Mouse (Mus musculus) c-Kit-positive CD71-positive TER-119-negative erythroid progenitor cells, embryonic 14.5 days (primary cell): ENCODE data around the gene Ranbp3.
"Not testable (repeated sequence)": the region's sequence is repeated elsewhere in the genome, so short reads cannot be mapped to it uniquely, and the experiment has no call there.

Experiments used
- DNase-seq: peaks from one replicate; pipeline ENCODE4 v3.0.0-alpha.2; 2013; ENCODE audit warnings: low read depth

Gene Ranbp3

DNA sequence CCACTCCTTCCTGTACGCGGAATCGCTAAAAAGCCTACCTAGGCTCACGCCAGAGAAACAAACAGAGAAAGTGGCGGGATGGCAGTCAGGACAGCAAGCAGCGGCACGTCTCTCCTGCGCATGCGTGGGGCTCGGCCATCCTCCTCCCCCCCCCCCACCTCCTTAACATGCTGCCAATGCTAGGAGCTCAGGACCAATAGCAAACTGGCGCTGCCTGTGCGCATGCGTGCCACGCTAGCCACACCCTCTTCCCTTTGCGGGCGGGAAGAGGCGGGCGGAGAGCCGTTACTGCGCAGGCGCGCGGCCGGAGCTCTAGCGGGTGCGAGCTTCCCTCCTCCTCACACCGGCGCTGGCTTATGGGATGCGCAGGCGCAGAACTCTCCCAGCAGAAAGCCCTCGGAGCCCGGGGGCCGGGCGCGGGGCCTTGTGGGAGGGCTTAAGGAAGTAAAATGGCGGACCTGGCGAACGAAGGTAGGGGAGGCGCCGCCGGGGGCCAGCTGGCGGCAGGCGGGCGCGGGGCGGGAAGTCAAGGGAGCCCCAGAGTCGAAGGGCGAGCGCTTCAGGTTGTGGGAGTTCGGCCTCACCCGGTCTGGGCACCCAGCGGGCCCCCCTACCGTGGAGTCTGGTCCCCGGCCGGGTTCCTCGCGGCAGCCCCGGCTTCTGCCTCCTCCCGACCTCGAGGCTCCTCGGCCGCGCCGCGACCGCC, at the start of gene Ranbp3:
TSS of gene Ranbp3 (plus strand) at position 354 of the 706 bp plus-strand sequence.
- DNase-seq: peak; percentile 98

DNA sequence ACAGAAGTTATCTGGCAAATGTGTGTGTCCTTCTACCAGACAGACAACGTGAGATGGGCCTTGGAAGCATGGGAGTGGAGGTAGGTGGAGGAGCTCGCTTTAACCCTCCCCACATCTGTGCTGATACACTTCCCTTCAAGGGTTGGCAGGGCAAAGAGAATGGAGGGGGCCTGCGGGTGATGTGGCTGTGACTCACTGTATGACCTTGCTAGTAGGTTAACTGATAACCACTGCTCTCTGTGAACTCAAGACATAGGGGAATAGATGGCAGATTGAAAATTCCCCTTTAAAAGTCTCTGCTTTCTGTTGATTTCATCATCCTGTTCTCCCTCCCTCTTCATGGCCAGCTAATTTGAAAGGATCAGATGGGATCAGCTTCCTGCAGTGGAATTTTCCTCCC, 47.6 kb upstream of the Ranbp3 start:
- peak; percentile 44 for DNase-seq

DNA sequence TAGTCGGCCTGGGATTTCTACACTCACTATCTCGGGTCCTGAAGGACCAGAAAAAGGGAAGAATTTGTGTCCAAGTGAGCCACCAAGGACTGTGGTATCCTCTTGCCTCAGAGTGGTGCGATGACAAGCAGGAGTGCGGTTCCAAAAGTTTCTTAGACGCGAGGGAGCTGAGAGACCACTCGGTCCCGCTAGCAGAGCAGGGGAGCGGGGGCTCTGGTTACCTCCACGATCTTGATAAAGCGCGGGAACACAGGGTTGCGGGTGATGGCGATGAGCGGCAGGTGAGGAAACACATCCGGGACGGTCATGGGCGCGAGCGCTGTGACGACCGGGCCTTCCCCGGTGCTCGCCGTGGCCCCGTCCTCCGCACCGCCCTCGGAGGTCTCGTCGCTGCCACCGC, 46.8 kb upstream of the Ranbp3 start:
- DNase-seq: no peak

DNA sequence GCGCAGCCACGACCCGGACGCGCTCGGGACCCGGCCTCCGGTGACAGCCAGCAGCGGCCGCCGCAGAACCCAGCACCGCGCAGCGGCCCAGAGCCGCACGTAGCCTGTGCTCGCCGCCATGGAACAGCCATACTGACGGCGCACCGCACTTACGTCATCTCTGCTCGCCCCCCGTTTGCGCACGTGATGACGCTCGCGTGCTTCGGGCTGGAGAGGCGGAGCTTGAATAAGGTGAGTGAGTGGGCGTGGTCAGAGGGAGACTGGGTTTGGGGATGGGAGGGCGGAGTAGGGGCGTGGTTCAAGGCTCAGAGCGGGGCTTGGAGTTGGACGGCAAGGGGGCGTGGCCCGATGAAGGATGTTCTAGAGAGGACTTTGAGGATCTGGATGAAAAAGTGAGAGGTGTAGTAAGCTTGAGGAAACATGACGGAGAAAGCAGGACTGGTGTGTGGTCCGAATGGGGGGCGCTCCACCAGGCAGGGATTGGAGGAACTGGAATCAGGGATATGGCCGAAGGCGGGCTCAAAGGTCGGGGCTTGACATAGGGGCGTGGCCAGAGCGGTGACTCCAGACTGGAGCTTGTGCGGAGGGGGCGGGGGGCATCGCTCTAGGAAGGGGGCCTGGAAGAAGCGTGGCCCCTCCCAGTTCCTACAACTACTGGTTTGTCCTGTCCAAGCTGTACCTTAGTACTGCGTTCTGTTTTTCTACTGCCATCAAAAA, 46.2 kb upstream of the Ranbp3 start, which contains the start of gene Lonp1:
TSS of gene Lonp1 (minus strand) at position 134 of the 717 bp plus-strand sequence.
- DNase-seq: peak; percentile 99

DNA sequence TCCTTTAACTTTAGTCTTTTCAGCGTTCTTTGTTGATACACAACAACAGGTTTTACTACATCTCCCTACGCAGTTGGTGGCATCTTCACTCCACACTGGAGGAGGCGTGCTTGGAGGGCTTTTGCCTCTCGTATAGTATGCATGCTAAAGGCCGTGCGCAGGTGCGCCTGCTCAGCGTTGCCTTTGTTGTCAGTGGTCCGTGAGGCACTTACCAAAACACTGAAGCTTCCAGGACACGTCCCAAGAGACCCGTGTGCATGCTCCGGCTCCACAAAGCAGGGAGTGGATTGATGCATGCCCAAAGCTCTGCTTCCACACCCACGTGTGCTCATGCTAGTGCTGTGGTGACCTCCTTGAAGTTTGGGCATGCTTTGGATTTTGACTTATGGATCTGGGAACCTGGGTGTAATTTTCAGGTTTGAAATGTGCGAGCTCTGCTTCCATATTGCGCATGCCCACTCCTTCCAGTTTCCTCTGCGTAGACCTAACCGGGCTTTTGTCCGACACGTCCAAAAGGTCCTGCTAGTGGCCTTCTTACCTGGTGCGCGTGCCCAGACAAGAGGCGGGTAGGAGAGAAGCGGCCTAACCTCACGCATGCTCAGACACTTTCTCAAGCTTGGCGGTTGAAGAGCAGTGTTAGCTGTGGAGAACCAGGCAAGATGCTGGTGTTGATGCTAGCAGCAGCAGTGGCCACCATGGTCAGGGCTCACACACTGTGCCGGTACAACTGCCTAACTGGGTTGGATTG, 45.4 kb upstream of the Ranbp3 start, which contains the start of gene Catsperd:
TSS of gene Catsperd (plus strand) at position 614 of the 748 bp plus-strand sequence.
- no peak for DNase-seq

DNA sequence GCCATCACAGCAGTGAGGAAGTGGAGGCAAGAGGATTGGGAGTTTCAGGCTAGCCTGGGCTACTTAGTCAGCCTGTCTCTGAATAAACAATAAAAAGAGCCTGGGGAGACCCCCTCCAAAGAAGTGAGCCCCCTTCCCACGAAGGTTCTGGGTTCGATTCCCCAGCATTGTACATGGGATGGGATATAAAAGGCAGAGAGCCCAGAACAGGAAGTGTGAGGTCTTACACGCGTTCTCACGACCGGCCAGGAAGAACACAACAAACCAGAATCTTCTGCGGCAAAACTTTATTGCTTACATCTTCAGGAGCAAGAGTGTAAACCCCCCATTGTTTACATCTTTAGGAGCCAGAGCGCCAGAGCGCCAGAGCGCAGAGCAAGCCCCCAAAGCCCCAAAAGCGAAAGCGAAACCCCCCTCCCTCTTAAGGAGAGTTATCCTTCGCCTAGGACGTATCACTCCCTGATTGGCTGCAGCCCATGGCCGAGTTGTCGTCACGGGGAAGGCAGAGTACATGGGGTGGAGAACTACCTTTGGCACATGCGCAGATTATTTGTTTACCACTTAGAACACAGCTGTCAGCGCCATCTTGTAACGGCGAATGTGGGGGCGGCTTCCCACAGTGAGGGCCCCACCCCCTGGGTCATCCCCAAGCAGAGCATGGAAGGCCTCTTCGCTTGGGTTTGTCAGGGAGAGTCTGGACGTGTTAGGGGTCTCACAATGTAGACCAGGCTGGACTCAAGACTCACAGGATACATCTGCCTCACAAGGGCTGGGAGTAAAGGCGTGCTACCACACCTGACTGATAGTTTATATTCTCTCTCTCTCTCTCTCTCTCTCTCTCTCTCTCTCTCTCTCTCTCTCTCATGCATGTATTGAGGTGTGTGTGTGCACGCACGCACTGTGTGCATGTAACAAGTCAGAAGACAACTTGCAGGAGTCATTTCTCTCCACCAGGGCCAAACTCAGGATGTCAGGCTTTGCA, 43.0 kb upstream of the Ranbp3 start:
- not testable (repeated sequence) for DNase-seq

DNA sequence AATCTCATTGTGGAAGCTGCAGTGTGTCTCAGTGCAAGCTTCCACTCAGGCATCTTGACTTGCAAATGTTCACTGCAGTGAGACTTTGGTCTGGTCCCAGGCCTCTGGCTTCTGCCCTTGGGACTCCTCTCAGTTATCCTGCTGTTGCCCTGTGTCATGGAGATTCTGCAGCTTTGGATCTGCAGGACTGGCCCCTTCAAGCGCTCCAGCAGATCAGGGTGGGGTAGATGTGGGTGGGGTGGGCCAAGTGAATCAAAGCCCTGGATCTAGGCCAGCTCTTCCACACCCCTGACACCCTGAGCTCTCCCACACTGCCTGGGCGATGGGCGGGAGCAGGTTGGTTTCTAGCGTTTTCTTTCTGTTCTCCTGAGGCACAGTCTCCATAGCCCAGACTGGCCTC, 41.3 kb upstream of the Ranbp3 start:
- DNase-seq: no peak

DNA sequence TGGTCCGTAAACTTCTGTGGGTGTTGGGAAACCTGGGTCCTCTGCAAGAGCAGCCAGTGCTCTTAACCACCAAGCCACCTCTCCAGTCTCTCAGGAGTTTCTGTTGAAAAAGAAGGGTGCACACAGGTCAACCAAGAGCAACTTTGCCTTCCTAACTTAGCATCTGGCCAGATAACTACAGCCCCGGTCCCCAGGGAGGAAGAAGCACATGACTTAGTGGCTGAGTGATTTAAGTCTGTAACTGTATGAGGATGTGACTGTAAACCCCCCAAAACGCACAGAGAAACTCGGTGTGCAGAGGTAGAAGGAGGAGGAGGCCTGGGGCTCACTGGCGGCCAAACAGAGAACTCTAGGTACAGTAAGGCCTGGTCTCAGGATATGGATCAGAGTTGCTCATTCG, 39.1 kb upstream of the Ranbp3 start:
- DNase-seq: no peak

DNA sequence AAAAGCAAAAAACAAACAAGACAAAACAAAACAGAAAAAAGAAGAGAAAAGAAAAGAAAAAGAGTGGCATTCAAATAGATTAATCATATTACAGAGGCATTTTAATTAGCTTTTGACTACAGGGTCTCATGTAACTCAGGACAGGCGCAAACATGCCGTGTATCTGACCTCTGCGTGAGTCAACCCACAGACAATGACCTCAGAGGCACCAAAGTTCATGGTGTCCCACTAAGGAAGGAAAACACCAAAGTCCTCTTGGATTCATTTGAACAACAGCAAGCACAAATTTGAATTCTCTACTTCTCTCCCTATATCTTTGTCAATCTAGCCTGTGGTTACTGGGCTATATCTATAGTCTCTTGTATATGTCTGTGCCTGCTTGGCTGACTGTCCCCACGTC, 29.9 kb upstream of the Ranbp3 start:
- no peak for DNase-seq

DNA sequence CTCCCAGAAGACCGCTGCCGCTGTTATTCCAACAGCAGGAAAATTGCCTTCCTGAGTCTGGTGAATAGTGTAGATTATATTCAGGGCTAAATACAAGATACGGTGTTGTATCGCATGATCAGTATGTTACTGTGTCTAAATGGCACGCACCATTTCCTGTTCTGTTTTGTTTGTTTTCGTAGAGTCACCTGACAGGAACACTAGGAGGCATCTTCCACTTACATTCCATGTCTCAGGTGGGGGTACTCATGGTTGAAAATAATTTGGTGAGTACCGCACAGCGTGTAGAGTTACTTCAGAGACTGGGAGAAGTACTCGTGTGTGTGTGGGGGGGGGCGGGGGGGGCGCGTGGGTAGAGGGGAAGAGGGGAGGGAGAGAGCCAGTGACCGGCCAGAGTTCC, 25.5 kb upstream of the Ranbp3 start:
- DNase-seq: no peak

DNA sequence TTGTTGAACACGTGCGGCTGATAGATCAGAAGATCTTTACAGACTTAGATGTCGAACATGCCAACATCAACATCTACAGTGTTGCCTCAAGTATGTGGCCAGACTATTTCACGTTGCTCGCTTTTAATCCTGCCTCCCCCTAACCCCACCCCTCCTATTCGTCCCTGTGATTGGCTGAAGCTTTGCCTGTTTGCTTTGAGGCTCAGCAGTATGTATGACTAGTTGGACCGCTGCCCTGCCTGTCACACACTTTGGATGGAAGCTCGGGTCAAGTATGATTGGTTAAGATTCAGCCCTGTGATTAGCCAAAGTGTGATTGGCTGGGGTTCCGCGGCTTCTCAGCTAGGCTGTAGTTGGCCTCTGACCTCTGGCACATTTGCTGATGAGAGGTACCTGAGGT, 21.3 kb upstream of the Ranbp3 start:
- no peak for DNase-seq

DNA sequence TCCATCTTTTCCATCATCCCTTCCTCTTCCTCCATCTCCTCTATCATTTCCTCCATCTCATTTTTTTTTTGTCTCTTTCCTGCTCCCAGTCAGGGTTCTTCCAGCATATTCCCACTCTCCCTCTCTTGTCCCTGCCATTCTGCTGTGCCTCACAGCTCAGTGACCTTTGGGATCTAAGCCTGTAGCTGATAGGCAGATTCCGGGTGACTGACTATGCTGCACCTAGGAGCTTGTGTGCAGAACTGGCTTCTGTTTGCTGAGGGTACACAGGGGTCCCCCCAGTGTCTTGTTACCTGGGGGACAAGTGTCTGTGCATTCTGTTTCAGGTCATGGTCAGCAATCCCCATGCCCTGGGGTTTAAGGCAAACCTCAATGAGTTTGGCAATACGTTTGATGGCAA, 18.3 kb upstream of the Ranbp3 start:
- no peak for DNase-seq

DNA sequence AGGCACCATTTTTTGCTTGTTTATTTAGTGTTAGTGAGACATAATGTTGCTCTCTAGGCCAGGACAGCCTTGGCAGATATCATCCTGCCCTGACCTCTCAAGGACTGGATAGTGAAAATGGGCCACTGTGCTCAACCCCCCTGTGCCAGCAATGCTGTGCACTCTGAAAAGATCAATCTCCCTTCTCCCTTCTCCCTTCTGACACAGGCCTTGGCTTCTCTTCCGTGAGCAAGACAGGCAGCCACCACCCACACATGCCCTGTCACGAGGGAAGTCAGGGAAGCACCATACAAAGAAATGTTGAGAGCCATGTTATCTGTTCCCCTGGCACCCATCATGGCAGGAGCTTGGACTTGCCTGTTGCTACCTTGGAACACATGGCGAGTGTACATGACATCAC, 17.8 kb upstream of the Ranbp3 start:
- no peak for DNase-seq

DNA sequence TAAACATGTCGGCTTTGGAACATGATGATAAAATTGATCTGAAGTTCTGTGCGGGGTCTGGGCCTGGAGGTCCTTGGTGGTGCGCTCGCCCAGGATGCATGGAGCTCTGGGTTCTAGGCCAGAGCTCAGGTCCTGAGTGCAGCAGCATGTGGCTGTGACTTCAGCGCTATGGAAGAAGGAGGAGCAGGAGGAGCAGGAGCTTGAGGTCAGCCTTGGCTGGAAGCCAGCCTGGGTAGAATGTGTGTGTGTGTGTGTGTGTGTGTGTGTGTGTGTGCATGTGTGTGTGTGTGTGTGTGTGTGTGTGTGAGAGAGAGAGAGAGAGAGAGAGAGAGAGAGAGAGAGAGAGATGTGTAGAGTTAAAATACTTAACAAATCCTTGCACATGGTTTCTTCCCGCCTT, 16.9 kb upstream of the Ranbp3 start:
- DNase-seq: no peak

DNA sequence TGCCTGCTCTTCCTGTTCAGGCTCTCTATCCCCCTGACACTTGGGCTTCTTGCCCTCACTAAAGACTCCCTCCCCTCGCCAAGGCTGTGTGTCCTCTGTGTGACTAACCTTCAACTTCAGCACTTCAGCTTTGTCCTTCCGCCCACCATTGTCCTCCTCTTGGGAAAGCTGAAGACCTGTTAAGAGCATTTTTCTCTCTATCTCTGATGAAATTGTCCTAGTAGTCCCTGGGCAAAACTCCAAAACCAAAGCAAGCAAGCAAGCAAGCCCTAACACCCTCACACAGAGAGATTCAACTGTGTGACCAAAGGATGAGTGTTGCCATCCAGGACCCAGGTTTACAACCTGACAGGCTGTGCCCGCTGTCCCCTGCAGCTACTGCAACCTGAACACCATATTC, 9.4 kb upstream of the Ranbp3 start:
- no peak for DNase-seq

DNA sequence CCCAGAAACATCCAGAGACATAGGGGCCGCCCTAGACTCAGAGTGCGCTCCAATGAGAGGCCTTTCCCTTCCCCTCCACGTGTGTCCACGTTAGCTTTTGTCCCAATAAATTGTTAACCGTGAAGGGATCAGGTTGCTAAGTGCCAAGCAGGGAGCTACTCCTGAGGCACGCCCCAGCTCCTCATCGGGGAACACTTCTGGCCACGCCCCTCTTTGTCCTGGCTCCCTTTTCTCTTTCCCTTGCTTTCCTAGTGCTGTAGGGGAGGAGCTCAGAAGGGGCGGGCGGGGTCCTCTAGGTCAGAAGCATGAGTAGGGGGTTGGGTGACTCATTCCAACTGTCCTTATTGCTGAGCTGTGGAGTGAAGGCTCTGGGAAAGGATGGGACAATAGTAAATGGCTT, 8.8 kb upstream of the Ranbp3 start:
- no peak for DNase-seq

DNA sequence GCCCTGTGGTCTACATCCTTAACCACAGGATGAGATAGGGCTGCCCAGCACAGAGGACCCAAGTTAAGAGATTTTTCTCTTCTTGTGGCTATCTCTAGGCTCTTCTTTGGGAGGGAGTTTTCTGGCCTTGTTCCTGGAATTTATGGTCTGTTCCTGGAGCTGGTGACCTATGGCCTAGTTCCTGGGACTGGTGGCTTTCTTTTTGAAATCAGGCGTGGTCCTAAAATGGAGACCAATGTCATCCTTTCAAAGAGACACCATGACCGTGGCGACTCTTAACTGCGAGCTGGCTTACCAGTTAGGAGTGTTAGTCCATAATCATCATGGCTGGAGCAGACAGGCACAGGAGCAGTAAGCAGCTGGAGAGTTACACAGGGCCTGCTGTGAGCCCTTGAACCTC, 6.7 kb upstream of the Ranbp3 start:
- DNase-seq: no peak

DNA sequence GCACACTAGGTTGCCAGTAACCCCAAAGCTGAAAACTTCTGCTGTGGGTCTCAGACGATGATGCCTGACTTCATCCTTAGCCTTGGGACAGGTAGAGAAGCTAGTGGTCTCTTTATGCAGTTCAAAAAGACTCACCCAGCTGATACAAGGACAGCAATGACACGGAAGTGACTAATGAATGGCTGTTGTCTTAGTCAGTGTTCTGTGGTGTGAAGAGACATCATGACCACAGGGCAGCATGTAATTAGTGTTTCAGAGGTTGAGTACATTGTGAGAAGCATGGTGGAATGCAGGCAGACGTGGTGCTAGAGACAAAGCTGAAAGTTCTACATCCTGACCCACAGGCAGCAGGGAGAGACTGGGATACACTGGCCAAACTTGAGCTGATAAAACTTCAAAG, 5.5 kb upstream of the Ranbp3 start:
- no peak for DNase-seq

DNA sequence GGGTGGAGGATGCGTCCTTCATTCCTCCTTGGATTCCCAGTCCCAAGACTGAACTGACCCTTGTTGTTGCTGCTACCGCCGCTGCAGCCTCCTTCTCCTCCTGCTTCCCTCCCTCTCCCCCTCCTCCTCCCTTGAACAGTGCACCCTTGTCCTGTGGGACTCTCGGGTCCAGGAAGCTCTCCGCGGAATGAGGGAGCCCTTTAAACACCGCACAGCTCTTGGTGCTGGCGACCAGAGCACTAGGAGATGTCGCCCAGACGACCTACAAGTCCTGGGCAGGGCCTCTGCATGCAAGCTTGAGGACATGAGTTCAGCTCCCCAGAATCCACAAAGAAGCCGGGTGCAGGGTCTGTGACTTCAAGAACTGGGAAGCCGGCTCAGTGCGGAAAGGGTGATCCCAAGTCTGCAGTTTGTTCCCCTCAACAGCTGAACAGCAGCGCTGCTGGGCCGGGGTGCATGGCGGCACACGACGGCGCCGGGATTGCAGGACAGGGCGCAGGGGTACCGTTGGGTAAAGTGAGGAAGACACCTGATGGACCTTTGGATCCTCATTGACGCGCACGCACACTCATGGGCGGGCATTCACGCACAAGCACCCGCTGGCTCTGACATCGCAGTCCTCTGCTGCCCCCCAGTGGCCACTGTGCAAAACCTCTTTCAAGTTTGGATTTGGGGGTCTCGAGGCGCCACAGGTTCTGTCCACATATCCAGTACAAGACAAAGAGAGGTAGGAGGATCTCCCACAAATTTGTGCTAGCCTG, 4.5 kb upstream of the Ranbp3 start:
- DNase-seq: no peak

DNA sequence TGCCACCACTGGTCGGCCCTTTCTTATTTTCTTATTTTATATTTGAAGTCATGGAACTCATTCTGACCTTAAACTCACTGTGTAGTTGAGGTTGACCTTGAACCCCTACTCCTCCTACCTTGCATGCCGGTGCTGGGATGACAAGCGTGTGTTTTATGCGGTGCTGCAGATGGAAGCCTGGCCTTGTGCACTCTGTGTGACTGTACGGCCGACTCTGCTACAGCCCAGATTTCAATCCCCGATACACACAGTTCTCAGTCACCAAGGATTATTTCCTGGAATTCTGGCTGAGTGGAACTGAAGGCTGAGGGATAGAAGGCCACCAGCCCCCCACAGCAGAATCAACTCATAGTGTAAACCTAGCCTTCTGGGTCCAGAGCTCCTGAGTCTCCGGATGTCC, 3.3 kb upstream of the Ranbp3 start:
- no peak for DNase-seq
